Mouse (Mus musculus) heart, adult 2 months (tissue): ENCODE measurements around the gene Ccrl2.

Experiments used
- CTCF ChIP-seq: fragments of 200-600 bp; IDR thresholded peaks from 2 replicates; pipeline ENCODE4 v1.8.1; 2022; ENCODE audit warnings: antibody characterized with exemption, mild to moderate bottlenecking, moderate library complexity
- EP300 ChIP-seq: fragments of 200-500 bp; IDR thresholded peaks from 2 replicates; pipeline ENCODE4 v1.6.1; 2011; ENCODE audit warnings: low read depth, low read length, control low read depth; ENCODE audit not compliant: insufficient read depth
- POLR2A ChIP-seq: fragments of 200-500 bp; IDR thresholded peaks from 2 replicates; pipeline ENCODE4 v1.6.1; 2011; ENCODE audit warnings: mild to moderate bottlenecking, low read depth, low read length, control low read depth; ENCODE audit not compliant: insufficient read depth

GRCm38 (mm10) chr9:111103293-111103692, 46.0 kb upstream of the Ccrl2 start:
- no peak for TF ChIP-seq CTCF
- TF ChIP-seq POLR2A = no peak
- no peak for TF ChIP-seq EP300
